Mouse (Mus musculus) retina, adult 2 months (tissue): Measurements from ENCODE around the gene Mtmr11.
"Not testable (repeated sequence)": the region's sequence is repeated elsewhere in the genome, so short reads cannot be mapped to it uniquely, and the experiment has no call there.

Experiments
- DNase-seq: peaks from one replicate; pipeline ENCODE4 v3.0.0-alpha.2; 2012; ENCODE audit warnings: low read depth, low spot score

Mtmr11 gene

GRCm38 (mm10) chr3:96207819-96208218, 46.0 kb downstream of the Mtmr11 start:
- DNase-seq = no peak

- no peak for DNase-seq
Observed at GRCm38 (mm10) chr3:96209242-96209641, 47.4 kb downstream of the Mtmr11 start.

- DNase-seq = no peak
Observed at GRCm38 (mm10) chr3:96219191-96219641, 57.4 kb downstream of the Mtmr11 start.

- DNase-seq = no peak
Observed at GRCm38 (mm10) chr3:96219661-96220130, 57.9 kb downstream of the Mtmr11 start, which contains the start of the genes Bola1 and Hist2h2ab. Gene Bola1, minus strand, starts transcription at chr3:96219709. Gene Hist2h2ab, plus strand, starts transcription at chr3:96219865.

GRCm38 (mm10) chr3:96220131-96220764, 58.4 kb downstream of the Mtmr11 start:
- not testable (repeated sequence) for DNase-seq

- no peak for DNase-seq
Observed at GRCm38 (mm10) chr3:96220765-96221639, 59.2 kb downstream of the Mtmr11 start, which contains the start of the genes Hist2h2ac and Hist2h2be. Gene Hist2h2ac, minus strand, starts transcription at chr3:96220880. Gene Hist2h2be, plus strand, starts transcription at chr3:96221119.
